Mouse (Mus musculus) stomach, embryonic 16.5 days (tissue): ENCODE results near the gene Man2b2. TPM values are rescaled to one million over a fixed set of nuclear protein-coding genes. Genes with fewer than 3 reads are reported as not detected.

ENCODE experiments used
- ATAC-seq: fragments of 200-750 bp; cut with Nextera tagmentation; 2 replicates; pipeline ENCODE4 v1.8.0; 2017; ENCODE audit warnings: moderate number of reproducible peaks, moderate TSS enrichment; ENCODE audit not compliant: insufficient read depth, low FRiP score
- H3K27ac ChIP-seq: fragments of 300-500 bp; sonication (generic); 2 replicates; pipeline ENCODE4 v1.5.1; 2014; ENCODE audit warnings: low read length
- H3K27me3 ChIP-seq: fragments of 300-500 bp; sonication (generic); 2 replicates; pipeline ENCODE4 v1.6.1; 2014; ENCODE audit warnings: low read length, control low read depth, mixed read lengths; ENCODE audit not compliant: control insufficient read depth, insufficient read depth
- H3K36me3 ChIP-seq: fragments of 300-500 bp; sonication (generic); 2 replicates; pipeline ENCODE4 v1.6.1; 2014; ENCODE audit warnings: low read length; ENCODE audit not compliant: control insufficient read depth, insufficient read depth
- H3K4me1 ChIP-seq: fragments of 300-500 bp; sonication (generic); 2 replicates; pipeline ENCODE4 v1.6.1; 2014; ENCODE audit warnings: low read length, control low read depth, mixed read lengths; ENCODE audit not compliant: control insufficient read depth, insufficient read depth
- H3K4me2 ChIP-seq: fragments of 300-500 bp; sonication (generic); 2 replicates; pipeline ENCODE4 v1.6.1; 2014; ENCODE audit warnings: low read depth, low read length, mixed read lengths
- H3K4me3 ChIP-seq: fragments of 300-500 bp; sonication (generic); replicated peaks from 2 replicates; pipeline ENCODE4 v1.5.1; 2014; ENCODE audit warnings: mild to moderate bottlenecking, low read length
- H3K9ac ChIP-seq: fragments of 300-500 bp; sonication (generic); 2 replicates; pipeline ENCODE4 v1.6.1; 2014; ENCODE audit warnings: low read length
- H3K9me3 ChIP-seq: fragments of 300-500 bp; sonication (generic); replicated peaks from 2 replicates; pipeline ENCODE4 v1.6.1; 2016; ENCODE audit warnings: low read length, control low read depth; ENCODE audit not compliant: control insufficient read depth
- WGBS: fragments of 180-500 bp; shearing (Covaris S2); extraction: QIAGEN DNeasy Blood & Tissue Kit; methylation state at CpG from one replicate; pipeline ENCODE4 v1.1.7; 2014; 5-methylcytosine and 5-hydroxymethylcytosine counted together
- polyA plus RNA-seq: library from polyadenylated mRNA; unstranded; fragments of >200 nt; fragmentation: Nextera tagmentation; extraction: Ambion mirVana; gene quantifications from 2 replicates; pipeline ENCODE4 v1.2.1, GENCODE M21; 2015

The Man2b2 gene
- polyA plus RNA-seq = 21.8 and 22.8 TPM in 2 replicates

- peak; percentile 75 for ATAC-seq
- no peaks in the 10 kb centered on the region for H3K9me3 ChIP-seq
- H3K27ac ChIP-seq = no peak within 1 kb of the TSS; the same call in 1 of the 2 replicates
- WGBS = 3% methylated on average over 46 of the region's 46 CpGs
- 0 out of 2 replicates have a peak, but pooled peaks cover 2% of the 10 kb centered on the region for H3K4me1 ChIP-seq
- peak within 1 kb of the TSS; percentile 87 for H3K4me2 ChIP-seq
- no peaks in the 10 kb centered on the region for H3K36me3 ChIP-seq
- peak within 1 kb of the TSS; percentile 73 for H3K4me3 ChIP-seq
- no peaks in the 10 kb centered on the region for H3K27me3 ChIP-seq
- peak within 1 kb of the TSS; percentile 85 for H3K9ac ChIP-seq
These were observed at the start of gene Man2b2 for GRCm38 (mm10) chr5:36829913-36830879. TSS of gene Man2b2 (minus strand) at chr5:36830653.

GRCm38 (mm10) chr5:36878801-36879200, 48.3 kb upstream of the Man2b2 start:
- H3K27ac ChIP-seq = no peak overlapping the region
- H3K4me3 ChIP-seq = no peak overlapping the region
- no peaks in the 10 kb centered on the region for H3K4me1 ChIP-seq
- no peak overlapping the region for H3K9ac ChIP-seq
- ATAC-seq = no peak
- 69% methylated on average over 4 of the region's 4 CpGs for WGBS
- no peaks in the 10 kb centered on the region for H3K9me3 ChIP-seq
- no peaks in the 10 kb centered on the region for H3K36me3 ChIP-seq
- H3K27me3 ChIP-seq = no peaks in the 10 kb centered on the region
- H3K4me2 ChIP-seq = no peak overlapping the region

- ATAC-seq = no peak
- Histone ChIP-seq H3K4me3 (no peak overlapping the region), H3K9me3 (no peaks in the 10 kb centered on the region), H3K27ac (no peak overlapping the region), H3K4me2 (no peak overlapping the region), H3K27me3 (peaks cover 4% of the 10 kb centered on the region), H3K36me3 (no peaks in the 10 kb centered on the region), H3K4me1 (no peaks in the 10 kb centered on the region), H3K9ac (no peak overlapping the region)
- WGBS = 58% methylated on average over 2 of the region's 2 CpGs
These were observed 47.2 kb upstream of the Man2b2 start for GRCm38 (mm10) chr5:36877641-36878040.

- Histone ChIP-seq H3K27me3 (peaks cover 6% of the 10 kb centered on the region), H3K27ac (no peak overlapping the region), H3K9me3 (no peaks in the 10 kb centered on the region), H3K9ac (no peak overlapping the region), H3K4me3 (no peak overlapping the region), H3K4me2 (no peak overlapping the region), H3K4me1 (no peaks in the 10 kb centered on the region), H3K36me3 (no peaks in the 10 kb centered on the region)
- no peak for ATAC-seq
- WGBS = 62% methylated on average over 7 of the region's 7 CpGs
These were observed 46.4 kb upstream of the Man2b2 start for GRCm38 (mm10) chr5:36876777-36877396.

- Histone ChIP-seq H3K9ac (no peak overlapping the region), H3K36me3 (no peaks in the 10 kb centered on the region), H3K27ac (no peak overlapping the region), H3K4me3 (no peak overlapping the region), H3K4me2 (no peak overlapping the region), H3K4me1 (no peaks in the 10 kb centered on the region), H3K27me3 (peaks cover 16% of the 10 kb centered on the region), H3K9me3 (no peaks in the 10 kb centered on the region; the same call in 1 of the 2 replicates)
- 70% methylated on average over 4 of the region's 4 CpGs for WGBS
- ATAC-seq = no peak
These were observed 45.5 kb upstream of the Man2b2 start for GRCm38 (mm10) chr5:36875956-36876355.

GRCm38 (mm10) chr5:36870916-36871315, 40.5 kb upstream of the Man2b2 start:
- H3K27ac ChIP-seq = no peak overlapping the region
- no peaks in the 10 kb centered on the region; the same call in 1 of the 2 replicates for H3K4me1 ChIP-seq
- no peaks in the 10 kb centered on the region for H3K36me3 ChIP-seq
- ATAC-seq = no peak
- peaks cover 66% of the 10 kb centered on the region for H3K27me3 ChIP-seq
- H3K4me2 ChIP-seq = no peak overlapping the region
- H3K9me3 ChIP-seq = no peaks in the 10 kb centered on the region; the same call in 1 of the 2 replicates
- no peak overlapping the region for H3K4me3 ChIP-seq
- H3K9ac ChIP-seq = no peak overlapping the region
- 79% methylated on average over 6 of the region's 6 CpGs for WGBS

GRCm38 (mm10) chr5:36869578-36870236, 39.3 kb upstream of the Man2b2 start:
- Histone ChIP-seq H3K27me3 (peaks cover 74% of the 10 kb centered on the region), H3K27ac (no peak overlapping the region), H3K9me3 (no peaks in the 10 kb centered on the region; the same call in 1 of the 2 replicates), H3K4me1 (no peaks in the 10 kb centered on the region; the same call in 1 of the 2 replicates), H3K9ac (no peak overlapping the region), H3K4me3 (peak overlapping the region; percentile 19), H3K36me3 (no peaks in the 10 kb centered on the region), H3K4me2 (peak overlapping the region; percentile 17; the same call in 1 of the 2 replicates)
- under 1% methylated on average over 56 of the region's 56 CpGs for WGBS
- no peak for ATAC-seq

GRCm38 (mm10) chr5:36869186-36869577, 38.7 kb upstream of the Man2b2 start:
- H3K36me3 ChIP-seq = no peaks in the 10 kb centered on the region
- H3K9me3 ChIP-seq = no peaks in the 10 kb centered on the region; the same call in 1 of the 2 replicates
- under 1% methylated on average over 7 of the region's 7 CpGs for WGBS
- H3K4me2 ChIP-seq = no peak overlapping the region
- no peak overlapping the region for H3K9ac ChIP-seq
- H3K27me3 ChIP-seq = peaks cover 74% of the 10 kb centered on the region
- H3K4me3 ChIP-seq = no peak overlapping the region
- no peak overlapping the region for H3K27ac ChIP-seq
- ATAC-seq = no peak
- no peaks in the 10 kb centered on the region; the same call in 1 of the 2 replicates for H3K4me1 ChIP-seq
